Mouse (Mus musculus): Measurements from ENCODE around the gene Noct.

Noct gene

GRCm38 (mm10) chr3:51296790-51297189, 72.5 kb downstream of the Noct start:
- no peak for DNase-seq (ENCODE audit: low read depth, low spot score)
- no peaks in the 10 kb centered on the region for H3K27me3 ChIP-seq (ENCODE audit: control insufficient read depth, insufficient read depth, low read length, poor library complexity, severe bottlenecking)
- H3K36me3 ChIP-seq (ENCODE audit: control insufficient read depth, insufficient read depth, low read length, poor library complexity, severe bottlenecking), result peaks cover 2% of the 10 kb centered on the region; the same call in 1 of the 2 replicates

All from splenic B cell, adult 2 months (primary cell).